Mouse (Mus musculus) 3T3-L1 (cell line): ENCODE results near the gene Cpne5.

Source experiments
- DNase-seq: peaks from one replicate; pipeline ENCODE4 v3.0.0-alpha.2; 2015; ENCODE audit warnings: low read depth, low spot score

Gene Cpne5

GRCm38 (mm10) chr17:29170431-29171000, 67.5 kb downstream of the Cpne5 start:
- no peak for DNase-seq

GRCm38 (mm10) chr17:29168996-29169601, 68.9 kb downstream of the Cpne5 start:
- DNase-seq = peak; percentile 74

DNA sequence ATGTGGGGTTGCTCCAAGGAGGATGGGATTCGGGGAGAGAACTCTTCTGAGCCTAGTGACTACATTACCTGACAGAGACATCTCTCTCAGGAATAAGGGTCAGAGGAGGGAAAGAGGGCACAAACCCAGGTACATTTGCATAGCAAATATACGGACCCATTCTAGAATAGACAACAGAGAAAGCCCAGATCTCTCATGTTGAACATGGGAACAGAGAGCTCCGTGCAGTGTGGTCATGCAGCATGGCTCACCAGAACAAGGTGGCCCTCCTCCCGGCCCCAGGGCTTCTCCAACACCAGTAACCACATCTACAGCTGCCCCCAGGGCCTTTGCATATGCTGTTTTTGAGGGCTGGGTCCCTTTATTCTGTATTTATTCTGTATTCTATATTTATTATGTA, 69.5 kb downstream of the Cpne5 start:
- no peak for DNase-seq

GRCm38 (mm10) chr17:29167371-29167770, 70.6 kb downstream of the Cpne5 start:
- no peak for DNase-seq

DNA sequence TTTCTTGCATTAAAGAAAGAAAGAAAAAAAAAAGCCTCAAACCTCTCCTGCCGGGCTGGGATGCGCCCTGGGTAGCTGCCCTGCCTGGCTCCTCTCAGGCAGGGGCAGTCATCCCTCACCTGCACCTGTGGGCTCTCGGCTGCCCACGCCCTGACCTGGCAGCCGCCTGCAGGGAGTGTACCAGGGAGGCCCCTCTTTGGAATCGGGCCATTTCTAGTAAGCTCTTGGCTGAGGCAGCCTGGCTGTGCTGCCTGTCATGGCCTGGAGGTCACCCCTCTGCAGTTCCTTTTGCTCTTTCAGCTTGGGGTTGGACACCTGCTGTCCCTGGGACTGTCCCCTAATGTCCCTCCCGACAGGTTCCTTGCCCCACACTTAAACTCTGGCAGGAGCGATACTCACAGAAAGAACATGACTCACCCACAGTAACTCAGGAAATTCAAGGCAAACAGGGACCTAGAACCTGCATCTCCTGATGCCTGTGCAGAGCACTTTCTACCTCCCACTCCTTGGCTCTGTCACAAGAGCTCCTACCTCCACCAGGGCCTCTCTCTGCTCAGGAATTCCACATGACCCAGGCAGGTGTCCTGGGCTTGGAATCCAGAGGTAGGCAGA, 71.9 kb downstream of the Cpne5 start:
- no peak for DNase-seq

GRCm38 (mm10) chr17:29165452-29165851, 72.5 kb downstream of the Cpne5 start:
- no peak for DNase-seq

DNA sequence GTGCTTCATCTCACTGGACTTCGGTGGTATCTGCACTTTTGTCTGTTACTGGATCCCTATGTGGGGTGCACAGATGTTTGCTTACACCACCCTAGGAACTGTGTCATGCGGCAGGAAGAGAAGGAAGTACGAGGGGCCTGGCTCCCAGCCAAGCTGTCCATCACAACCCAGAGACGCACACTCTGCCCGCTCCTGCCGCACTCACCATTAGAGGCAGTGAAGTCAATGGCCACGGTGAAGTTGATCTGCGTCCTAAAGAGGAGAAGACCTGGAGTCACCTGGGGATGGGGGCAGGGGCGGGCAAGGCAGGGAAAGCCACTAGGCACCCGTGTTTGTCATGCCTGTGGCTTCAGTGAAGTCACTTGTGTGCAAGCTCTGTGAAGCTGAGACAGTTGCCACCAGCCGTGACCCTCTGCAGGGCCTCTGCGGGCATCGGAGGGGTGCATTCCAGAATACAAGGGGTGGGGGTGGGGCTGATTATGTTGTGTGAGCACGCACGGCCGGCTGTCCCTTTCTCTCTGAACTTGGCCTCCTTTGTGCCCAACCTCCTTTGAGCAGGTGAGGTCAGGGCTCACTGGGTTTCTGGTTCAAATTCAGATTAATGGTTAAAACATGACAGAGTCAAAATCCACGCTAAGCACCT, 73.4 kb downstream of the Cpne5 start:
- DNase-seq = no peak

DNA sequence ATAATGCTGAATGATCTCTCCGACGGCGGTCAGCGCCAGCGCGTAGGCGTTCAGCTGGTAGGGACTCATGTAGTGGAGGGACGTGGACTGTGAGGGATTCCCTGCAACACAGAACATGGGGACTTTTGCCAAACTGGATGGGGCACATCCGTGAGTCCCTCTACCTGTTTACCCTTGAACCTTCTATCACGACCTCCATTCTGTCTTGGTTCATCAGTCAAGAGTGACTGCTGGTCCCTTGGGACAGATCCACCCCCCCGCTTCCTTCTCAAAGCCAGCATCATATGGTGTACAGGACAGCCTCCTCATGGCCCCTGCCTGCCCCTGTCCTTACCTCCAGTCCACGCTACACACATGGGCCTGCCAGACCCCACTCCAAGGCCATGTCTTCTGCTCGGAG, 75.6 kb downstream of the Cpne5 start:
- no peak for DNase-seq

- DNase-seq = no peak
Measured at GRCm38 (mm10) chr17:29159743-29160455, 78.1 kb downstream of the Cpne5 start.

GRCm38 (mm10) chr17:29159320-29159719, 78.6 kb downstream of the Cpne5 start:
- no peak for DNase-seq

GRCm38 (mm10) chr17:29158899-29159298, 79.1 kb downstream of the Cpne5 start:
- no peak for DNase-seq

DNA sequence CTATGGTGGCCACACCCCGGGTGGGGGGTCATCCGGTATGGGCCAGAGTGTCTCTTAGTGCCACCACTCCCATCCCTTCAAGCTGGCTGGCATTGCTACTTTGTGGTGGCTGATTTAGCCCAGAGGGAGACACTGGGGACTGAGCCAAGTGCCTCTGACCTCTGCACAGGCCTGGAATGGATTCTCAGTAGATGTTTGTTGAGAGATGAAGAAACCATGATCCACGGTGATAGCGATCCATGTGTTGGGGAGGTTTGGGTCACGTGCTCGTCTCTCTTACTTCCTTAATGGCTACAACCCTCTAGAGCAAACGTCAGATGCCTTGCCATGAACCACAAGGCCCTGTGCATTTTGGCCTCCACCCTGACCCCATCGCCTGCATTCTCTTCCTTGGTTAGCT, 81.1 kb downstream of the Cpne5 start:
- peak; percentile 52 for DNase-seq

DNA sequence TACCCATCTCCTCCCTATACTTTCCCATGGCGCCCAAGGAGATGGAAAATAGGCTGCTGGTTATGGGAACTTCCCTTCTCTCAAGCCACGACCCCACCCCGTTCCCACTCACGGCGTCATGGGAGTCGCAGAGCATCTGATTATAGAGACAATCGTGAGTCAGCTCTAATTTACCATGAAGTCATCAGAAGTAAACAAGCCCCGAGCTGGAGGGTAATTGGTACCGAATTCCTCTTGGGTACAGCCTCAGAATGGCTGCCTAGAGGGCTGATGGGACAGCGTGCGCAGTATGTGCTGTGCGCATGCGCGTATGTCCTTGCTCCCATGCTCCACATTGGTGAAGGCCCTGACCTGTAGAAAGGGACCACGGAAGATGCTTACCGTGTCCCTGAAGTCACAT, 81.6 kb downstream of the Cpne5 start:
- no peak for DNase-seq

DNA sequence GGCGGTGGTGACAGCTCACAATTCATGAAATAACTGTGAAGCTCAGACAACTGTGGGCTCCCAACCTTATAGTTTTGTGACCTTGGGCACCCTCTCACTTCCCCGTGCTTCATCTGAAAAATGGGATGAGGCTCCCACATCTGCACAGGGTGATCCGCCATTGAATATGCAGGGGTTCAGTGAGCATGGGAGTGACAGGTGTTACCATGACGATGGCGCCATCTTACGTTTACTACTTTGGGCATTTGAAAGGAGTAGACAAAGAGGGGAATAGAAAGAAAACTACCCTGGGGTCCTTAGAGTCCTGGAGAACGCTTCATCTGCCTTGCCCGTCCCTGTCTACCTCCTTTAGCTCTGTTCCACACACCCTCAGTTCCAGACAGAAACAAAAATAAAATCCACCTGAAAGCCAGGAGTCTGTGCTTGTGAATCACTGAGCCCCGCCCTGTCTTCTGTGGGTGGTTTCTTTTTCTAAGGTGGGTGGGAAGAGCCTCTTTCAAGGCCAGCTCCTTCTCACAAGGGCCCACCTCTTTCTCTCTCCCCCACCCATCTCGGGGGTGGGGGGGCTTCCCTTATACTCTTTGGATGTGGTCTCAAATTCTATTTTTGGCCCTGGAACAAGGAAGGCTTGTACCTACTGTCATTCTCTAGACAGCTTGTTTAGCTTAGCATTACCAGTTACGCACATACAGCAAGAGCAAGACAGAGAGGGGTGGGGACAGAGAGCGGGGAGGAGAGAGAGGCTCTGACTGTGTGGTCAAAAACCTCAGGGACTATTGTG, 82.4 kb downstream of the Cpne5 start:
- no peak for DNase-seq

- DNase-seq = no peak
Measured at GRCm38 (mm10) chr17:29154247-29154646, 83.7 kb downstream of the Cpne5 start.

GRCm38 (mm10) chr17:29152547-29152946, 85.4 kb downstream of the Cpne5 start:
- DNase-seq = no peak

DNA sequence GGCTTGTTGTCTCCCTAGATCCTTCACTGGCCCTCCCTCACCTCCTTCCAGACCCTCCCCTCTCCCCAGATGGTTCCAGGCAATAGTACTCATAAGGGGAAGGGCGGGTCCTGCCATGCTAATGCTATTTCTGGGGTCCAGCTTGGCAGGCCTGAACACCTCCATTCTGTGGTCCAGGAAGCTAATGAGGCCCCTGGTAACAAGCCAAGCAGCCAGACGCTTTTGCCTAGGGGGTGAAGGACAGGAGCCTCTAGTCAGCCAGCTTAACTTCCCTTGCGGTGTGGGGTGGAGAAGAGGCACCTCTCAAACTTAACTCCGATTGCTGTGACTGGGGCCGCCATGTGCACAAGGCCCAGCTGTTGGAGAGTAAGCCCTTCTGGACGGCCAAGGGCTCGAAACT, 88.2 kb downstream of the Cpne5 start:
- no peak for DNase-seq

DNA sequence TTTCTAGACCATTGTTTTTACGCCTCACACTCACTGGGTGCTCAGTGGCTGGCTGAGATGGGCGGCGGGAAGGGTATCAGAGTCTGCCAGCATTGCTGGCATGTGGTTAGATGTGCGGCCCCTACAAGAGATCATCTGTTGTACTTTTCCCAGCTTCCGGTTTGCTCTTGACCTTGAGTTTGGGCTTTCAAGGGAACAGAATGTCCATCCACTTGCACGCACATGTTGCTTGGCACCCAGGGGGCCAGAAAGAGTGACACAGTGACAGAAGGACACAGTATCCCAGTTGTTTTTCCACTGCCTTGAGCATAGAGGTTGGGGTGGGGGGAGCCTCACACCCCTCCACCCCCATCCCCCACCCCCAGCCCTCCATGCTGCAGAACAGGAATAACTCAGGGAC, 90.2 kb downstream of the Cpne5 start:
- DNase-seq = no peak

DNA sequence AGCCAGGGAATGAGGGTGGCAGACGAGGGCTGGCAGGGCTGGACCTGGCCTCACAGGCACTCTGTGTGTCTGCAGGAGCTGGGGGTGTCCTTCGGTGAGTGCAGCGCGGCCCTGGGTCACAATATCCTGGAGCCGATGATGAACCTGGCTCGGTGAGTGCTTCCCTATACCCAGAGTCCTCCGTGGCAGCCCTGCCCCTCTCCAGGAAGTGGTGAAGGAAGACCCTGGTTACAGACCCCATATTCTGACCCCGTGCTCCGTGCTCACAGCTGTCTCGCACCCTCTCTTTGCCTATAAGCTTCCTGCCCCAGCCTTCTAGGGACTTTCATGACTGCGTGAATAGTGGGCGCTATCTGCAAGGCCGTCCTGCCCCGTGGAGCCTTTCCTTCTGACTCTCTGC, 90.7 kb downstream of the Cpne5 start:
- no peak for DNase-seq

GRCm38 (mm10) chr17:29145101-29145500, 92.9 kb downstream of the Cpne5 start:
- no peak for DNase-seq

GRCm38 (mm10) chr17:29143266-29143665, 94.7 kb downstream of the Cpne5 start:
- DNase-seq = no peak

GRCm38 (mm10) chr17:29141577-29141976, 96.4 kb downstream of the Cpne5 start:
- no peak for DNase-seq
